Mouse (Mus musculus): ENCODE results near the gene Fastk. TPM values are rescaled to one million over a fixed set of nuclear protein-coding genes. Genes with fewer than 3 reads are reported as not detected.
A peak's percentile ranks its signal among the peaks of the same experiment; 100 is the strongest.

Gene Fastk
- total RNA-seq, 1 experiment from 2014 or later = 32.9 TPM

DNA sequence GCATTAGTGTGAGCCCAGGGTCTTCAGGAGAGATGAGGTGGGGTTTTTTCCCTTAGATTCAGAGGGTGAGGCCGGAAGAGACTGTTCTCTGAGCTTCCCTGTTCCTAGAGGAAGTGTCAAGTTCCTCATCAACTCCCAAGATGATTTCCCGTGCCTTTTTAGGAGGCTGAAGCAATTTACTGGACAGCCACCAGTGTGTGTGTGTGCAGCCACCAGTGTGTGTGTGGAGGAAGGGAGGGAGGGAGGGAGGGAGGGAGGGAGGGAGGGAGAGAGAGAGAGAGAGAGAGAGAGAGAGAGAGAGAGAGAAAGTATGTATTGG lies 8.9 kb upstream of the Fastk start:
- ATAC-seq (ENCODE audit: extremely low read depth, insufficient number of reproducible peaks, low FRiP score, poor library complexity, severe bottlenecking) = no peak

DNA sequence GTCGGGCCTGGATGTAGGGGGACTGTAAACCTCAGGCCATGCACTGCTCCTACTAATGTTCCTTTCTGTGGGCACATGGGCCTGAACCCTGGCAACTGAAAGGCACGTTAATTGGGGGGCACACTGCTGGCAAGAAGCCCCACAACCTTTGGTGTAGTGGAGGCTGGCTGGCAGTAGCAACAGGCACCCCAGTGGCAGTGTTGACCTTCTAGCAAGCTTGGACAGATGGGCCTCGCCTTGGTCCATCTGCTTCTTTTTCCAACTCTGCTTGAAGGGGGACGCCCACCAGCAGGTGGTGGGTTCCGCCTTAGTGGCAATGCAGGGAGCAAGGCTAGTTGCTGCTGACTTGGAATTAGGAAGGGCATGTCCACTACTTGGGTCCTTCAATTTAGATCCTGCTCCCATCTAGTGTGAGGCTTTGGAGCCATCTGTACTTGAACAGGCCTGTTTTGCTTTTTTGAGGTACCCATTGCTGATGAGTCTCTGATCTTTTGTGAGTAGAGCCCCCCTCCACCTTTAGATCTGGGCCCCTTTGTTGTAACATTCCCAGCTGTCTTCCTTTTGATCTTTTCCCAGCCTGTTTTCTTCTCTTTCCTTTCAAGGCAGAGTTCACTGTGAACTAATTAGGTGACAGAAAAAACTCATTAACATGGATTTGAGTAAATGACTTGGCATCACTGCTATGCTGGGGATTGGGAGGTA lies 8.3 kb upstream of the Fastk start:
- no peak for ATAC-seq (ENCODE audit: extremely low read depth, insufficient number of reproducible peaks, low FRiP score, poor library complexity, severe bottlenecking)

DNA sequence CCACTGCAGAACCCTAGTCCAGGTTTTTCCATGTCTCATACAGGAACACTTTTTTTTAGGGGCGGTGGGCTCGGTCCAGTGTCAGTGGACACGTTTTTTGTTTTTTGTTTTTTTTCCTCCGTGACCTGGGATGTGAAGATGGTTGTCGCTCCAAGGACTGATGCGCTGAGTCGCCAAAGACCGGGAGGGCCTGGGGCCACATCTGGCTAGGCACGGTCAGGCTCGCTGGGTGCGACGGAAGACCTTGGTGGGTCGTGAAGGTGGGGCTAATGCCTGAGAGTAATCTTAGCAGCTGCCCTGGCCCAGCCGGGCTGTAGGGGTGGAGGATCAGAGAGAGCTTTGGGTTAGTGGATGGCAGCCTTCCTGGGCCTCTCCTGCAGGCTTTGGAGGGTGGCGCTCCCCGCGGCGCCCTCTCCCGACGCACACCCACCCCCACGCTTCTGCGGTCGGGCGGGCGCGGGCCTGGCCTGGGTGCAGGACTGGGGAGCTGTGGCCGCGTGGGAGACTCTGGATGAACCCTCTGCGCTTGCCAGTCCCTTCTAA lies 7.7 kb upstream of the Fastk start:
- ATAC-seq (ENCODE audit: extremely low read depth, insufficient number of reproducible peaks, low FRiP score, poor library complexity, severe bottlenecking) = no peak

DNA sequence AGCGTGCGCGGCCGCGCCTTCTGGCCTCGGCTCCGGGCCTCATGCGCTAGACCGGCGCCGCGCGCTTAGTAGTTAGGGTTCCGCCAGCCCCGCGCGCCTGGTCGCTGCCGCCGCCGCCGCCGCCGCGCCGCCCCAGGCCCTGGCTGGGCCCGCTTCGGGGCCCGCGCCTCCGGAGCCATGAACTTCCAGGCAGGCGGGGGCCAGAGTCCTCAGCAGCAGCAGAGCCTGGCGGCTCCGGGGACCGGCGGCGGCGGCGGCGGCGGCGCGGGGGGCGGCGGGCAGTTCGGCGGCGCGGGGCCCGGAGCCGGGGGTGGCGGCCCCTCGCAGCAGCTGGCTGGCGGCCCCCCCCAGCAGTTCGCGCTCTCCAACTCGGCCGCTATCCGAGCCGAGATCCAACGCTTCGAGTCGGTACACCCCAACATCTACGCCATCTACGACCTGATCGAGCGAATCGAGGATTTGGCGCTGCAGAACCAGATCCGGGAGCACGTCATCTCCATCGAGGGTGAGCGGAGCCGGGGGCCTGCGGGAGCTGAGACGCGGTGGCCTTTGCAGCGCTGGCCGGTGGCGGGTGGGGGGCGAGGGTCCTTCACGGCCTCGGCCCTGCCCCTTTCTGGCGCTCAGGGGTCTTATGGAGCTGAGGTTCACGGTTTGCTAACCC lies 7.1 kb upstream of the Fastk start, which contains the start of gene Agap3:
Gene Agap3 (plus strand): TSS at position 148 of the 661 bp plus-strand sequence.
- ATAC-seq (ENCODE audit: extremely low read depth, insufficient number of reproducible peaks, low FRiP score, poor library complexity, severe bottlenecking) = no peak

DNA sequence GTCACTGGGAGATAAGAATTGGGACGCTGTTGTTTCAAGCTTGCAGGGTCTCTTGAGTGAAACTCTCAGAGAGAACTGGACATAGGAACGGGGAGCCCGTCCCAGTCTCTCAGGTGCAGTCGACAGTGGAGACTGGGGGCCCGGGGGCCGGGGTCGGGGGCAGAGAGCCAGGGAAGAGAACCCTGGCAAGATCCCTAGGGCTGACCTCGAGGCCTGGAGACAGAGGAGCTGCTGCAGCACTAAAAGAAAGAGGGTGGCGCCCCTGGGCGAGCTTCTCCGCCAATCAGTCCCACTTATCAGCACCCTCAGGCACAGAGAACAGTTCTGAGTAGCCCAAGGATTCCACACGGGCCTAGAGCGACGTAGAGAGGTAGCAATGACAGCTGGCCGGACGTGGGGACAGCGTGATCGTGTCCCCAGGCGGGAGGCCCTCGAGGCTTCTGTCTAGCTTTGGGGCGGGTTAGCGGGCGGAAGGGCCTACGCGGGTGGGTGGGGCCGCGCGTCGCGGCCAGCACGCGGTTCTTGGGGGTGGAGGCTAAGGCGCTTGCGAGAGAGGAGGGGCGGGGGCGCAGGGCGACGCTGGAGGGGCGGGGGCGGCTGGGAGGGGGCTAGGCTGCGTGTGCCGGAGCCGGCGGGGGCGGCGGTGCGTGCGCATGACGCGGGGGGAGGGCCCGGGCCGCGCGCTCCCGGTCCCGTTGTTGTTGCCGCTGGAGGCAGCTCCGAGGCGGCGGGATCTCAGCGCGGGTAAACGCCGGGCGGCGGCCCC lies 6.4 kb upstream of the Fastk start:
- peak; percentile 62 for ATAC-seq (ENCODE audit: extremely low read depth, insufficient number of reproducible peaks, low FRiP score, poor library complexity, severe bottlenecking)

DNA sequence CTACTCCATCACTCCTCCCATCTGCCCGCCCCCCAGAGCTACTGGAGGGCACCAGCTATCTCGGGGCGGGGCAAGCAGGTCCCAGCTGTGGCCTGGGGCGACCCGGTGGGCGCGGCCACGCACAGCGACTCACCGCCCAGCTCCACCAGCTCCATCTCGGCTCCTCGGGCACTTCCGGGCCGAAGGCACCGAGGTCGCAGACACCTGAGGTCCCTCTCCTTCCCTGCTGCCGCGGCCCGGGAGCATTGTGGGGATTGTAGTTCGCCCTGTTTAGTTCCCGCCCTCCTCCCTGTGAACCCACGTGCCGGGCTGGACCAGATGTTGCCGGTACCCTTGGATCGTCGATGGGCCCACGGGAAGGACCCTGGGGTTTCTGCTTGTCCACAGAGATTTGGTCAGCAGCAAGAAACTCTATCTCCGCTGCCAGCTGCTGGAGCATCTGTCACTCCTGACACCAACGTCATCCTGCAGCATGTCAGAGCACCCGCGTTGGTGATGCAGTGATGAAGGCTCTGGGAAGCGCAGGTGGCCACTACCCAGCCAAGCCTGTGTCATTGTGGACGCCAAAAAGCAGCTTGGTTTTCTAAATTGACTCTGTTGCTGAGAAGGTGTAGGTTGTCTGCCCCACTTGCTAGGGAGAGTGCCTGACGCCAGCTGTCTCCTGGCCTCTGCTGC lies 2.7 kb upstream of the Fastk start, which contains the start of gene Tmub1:
Gene Tmub1 (minus strand): TSS at position 231 of the 675 bp plus-strand sequence.
- ATAC-seq (ENCODE audit: extremely low read depth, insufficient number of reproducible peaks, low FRiP score, poor library complexity, severe bottlenecking) = peak; percentile 62

DNA sequence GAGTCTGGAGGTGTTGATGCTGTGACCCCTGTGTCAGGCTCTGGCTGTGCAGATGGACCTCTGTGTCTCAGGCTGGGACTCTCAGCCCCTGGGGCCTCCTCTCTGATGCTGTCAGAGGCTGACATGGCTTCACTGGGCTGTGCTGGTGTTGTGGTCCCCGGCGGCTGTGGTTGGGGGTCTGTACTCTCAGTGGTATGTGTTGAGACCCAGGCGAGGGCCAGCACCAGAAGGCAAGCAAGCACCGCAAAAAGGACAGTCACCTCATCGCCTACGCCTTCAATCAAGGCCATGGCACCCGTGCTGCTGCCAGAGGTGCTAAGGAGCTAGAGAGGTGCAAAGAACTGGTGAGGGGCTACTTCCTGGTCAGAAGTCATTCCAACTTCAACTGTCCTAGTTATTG lies 1.5 kb upstream of the Fastk start:
- no peak for ATAC-seq (ENCODE audit: extremely low read depth, insufficient number of reproducible peaks, low FRiP score, poor library complexity, severe bottlenecking)

DNA sequence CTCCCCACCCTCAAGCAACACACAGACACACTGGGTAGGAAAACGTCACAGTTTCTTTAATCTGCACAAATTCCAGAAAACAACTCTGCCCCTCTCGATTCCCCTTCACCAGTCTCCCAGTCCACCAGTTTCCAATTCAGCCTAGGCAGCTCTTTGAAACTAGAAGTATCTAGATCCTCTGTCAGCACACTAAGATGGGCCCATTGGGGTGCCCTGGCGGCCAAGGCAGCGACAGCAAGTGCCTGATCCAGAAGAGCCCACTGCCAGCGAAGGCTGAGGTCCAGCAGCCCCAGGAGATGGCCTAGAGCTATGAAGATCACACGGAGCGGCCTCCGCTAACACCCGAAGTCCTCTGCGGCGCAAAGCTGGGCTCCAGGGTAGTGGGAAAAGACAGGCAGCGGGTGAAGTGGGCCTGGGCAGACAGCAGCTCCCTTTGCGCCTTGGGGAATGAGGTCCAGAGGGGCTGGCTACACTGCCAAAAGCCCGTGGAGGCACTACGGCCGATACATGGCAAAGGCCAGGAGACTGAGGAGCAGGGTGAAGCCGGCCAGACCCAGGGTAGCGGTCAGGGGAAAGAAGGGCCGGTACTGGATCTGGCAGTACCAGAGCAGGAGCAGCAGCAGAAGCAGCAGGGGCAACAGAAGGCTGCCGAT lies 467 bp upstream of the Fastk start:
- ATAC-seq (ENCODE audit: extremely low read depth, insufficient number of reproducible peaks, low FRiP score, poor library complexity, severe bottlenecking) = no peak

DNA sequence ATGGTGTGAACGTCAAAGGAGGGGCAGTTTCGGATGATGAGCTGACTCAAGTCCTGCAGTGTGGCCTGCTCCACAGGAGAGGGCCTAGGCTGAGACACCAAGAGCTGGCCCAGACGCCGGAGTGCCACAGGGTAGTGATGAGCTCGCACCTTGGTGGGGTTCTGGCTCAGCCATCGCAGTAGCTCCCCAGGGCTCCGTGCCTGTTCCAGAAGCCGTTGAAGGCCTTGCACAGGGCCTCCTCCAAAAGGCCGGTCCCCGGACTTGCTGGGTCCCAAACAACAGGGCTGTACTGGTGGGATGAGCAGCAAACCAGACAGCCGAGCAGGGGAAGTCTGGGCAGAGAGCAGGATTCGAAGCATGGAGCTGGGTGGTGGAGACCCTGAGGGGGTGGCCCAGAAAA lies 1.2 kb downstream of the Fastk start:
- no peak for ATAC-seq (ENCODE audit: extremely low read depth, insufficient number of reproducible peaks, low FRiP score, poor library complexity, severe bottlenecking)

DNA sequence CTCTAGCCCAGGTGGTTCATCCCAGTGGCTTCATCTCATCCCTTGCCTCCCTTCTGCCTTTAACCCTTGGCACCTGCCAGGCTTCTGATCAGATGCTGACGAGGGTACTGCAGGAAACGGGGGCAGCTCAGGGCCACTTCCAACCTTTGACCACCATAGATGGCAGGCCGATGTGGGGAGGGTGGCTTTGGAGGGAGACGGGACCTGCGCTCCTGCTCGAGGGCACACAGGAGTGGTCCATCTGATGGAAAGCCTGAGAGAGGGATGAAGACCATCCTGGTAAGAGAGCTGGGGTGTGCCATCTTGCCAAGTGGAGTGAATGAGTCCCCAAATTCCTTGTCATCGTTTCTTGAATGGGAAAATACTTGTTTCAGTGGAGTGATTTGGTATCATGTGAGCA lies 1.9 kb downstream of the Fastk start:
- no peak for ATAC-seq (ENCODE audit: extremely low read depth, insufficient number of reproducible peaks, low FRiP score, poor library complexity, severe bottlenecking)

DNA sequence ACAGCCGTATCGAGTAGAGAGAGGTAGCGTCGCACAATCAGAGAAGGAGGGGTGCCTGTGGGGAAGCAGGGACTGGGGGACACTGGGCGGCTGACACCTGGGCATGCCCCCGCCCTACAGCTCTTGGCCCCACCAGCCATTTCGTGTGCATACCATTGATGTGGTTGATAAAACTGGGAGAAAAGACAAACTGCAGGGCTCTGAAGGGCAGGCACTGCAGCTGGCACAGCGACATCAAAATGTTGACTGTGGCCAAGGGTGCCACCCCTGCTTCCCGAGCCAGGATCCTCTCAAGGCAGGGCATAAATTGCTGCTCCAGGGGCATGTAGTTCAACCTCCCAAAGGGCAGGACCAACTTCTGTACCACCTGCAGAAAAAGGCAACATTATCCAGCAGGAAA lies 3.1 kb downstream of the Fastk start:
- no peak for ATAC-seq (ENCODE audit: extremely low read depth, insufficient number of reproducible peaks, low FRiP score, poor library complexity, severe bottlenecking)

DNA sequence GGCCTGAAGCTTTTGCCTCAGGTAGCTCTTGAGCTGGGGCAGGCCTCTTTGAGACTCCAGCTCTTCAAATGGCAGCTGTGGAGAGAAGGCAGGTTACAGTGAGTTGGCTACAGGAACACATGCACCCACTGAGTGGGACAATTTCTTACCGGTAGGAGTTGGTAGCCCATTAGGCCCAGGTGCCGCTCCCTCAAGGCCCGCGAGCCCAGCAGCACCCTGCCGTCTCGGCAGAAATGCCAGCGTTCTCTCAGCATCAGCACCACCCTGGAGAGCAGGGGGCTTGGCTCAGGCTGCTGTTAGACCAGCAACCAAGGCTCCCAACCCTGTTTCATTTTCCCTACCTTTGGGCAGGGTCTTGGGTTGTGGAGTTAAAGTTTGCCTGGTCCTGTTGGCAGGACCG lies 3.9 kb downstream of the Fastk start:
- no peak for ATAC-seq (ENCODE audit: extremely low read depth, insufficient number of reproducible peaks, low FRiP score, poor library complexity, severe bottlenecking)

DNA sequence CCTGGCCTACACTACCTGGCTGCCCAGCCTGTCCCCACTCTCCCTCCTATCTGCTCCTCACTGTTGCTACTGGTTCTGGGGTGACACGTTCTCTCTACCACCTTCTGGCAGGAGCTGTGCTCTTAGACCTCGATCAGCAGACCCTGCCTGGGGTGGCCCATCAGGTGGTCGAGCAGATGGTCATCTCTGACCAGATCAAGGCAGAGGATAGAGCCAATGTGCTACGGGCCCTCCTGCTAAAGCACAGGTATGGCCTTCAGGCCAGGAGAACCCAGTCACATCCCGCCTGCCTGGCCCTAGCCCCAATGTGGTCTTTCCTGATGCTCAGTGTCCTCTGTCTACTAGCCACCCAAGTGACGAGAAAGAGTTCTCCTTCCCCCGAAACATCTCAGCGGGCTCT lies 11.1 kb downstream of the Fastk start:
- no peak for ATAC-seq (ENCODE audit: extremely low read depth, insufficient number of reproducible peaks, low FRiP score, poor library complexity, severe bottlenecking)

DNA sequence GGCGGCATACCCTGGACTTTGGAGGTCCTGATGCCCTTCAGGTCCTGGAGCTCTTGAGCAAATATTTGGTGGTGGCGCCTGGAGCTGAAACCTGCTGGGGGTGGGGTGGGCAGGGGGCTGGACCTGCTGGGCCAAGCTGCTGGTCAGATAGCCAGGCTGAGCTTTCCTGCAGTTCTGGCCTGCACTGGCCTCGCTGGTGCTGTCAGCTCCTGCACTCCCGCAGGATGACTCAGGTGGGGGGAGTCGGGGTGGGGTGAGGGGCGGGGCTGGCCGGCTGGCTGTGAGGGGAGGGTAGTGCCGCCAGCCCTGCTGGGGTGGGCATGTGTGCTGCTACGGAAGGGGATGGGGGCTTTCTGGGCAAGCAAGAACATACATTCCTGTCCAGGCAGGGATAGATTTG lies 16.5 kb downstream of the Fastk start:
- no peak for ATAC-seq (ENCODE audit: extremely low read depth, insufficient number of reproducible peaks, low FRiP score, poor library complexity, severe bottlenecking)

DNA sequence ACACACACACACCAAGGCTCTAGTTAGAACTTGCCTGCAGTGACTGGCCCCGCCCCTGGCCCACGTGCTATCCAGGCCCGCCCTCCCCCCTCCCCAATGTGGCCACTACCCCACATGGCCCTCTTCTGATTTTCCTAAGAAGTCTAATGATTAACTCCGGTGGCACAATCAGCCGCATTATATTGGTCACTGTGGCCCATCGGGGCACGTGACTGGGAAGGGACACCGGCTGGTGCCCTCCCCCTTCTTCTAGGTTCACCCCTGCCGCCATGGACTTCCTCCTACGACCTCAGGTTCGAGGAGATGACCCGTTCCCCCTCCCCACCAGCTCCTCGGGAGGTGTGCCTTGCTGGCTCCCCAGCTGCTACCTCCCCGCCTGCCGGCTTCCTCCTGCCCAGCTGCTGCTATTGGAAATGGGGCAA lies 17.1 kb downstream of the Fastk start:
- ATAC-seq (ENCODE audit: extremely low read depth, insufficient number of reproducible peaks, low FRiP score, poor library complexity, severe bottlenecking) = no peak

DNA sequence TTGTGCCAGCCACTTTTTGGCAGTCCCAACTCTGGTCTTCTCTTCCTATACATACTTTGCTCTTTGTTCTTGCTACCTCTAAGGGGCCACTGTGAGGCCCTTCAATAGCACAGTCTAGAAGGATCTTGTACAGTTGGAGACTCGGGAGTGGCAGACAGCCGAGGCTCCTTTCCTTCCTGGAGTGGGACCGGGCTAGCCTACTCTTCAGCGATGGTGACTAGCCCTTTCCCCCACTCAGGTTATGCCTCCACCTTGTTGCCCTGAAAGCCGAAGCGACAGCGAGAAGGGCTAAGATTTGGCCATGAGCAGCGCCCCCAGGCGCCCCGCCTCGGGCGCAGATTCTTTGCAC lies 17.8 kb downstream of the Fastk start:
- no peak for ATAC-seq (ENCODE audit: extremely low read depth, insufficient number of reproducible peaks, low FRiP score, poor library complexity, severe bottlenecking)

DNA sequence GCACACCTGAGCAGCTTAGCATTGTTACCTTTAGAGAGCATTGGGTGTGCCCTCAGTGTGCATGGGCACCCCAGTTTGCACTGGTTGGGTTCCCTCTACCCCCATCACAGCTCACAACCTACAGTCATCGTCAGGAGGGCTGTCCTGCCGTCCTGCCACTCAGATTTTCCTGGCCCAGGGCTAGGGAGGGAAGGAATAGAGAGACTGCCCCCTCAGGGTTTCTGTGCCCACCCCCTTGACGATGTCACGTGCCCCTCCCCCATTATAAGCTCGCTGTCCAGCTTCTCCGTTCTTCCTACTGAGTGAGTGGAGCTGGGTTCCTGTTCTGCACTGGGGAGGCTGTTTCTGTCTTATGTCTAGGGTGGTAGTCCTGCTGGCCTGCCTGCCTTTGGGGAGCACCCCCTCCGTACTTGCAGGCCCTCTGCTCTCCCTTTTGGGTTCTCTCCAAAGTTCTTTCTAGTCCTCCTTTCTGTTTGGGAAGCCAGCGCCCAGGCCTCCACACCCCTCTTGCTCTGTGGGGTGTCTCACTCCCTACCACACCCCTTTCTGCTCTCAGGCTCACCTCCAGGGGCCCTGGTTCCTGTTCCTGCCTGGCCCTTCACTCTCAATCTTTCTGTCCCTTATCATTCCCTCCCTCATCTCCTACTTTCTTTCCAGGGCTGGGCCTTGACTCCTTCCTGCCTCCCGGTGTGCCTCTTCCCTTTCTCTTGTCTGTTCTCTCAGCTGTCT lies 18.4 kb downstream of the Fastk start:
- ATAC-seq (ENCODE audit: extremely low read depth, insufficient number of reproducible peaks, low FRiP score, poor library complexity, severe bottlenecking) = no peak

DNA sequence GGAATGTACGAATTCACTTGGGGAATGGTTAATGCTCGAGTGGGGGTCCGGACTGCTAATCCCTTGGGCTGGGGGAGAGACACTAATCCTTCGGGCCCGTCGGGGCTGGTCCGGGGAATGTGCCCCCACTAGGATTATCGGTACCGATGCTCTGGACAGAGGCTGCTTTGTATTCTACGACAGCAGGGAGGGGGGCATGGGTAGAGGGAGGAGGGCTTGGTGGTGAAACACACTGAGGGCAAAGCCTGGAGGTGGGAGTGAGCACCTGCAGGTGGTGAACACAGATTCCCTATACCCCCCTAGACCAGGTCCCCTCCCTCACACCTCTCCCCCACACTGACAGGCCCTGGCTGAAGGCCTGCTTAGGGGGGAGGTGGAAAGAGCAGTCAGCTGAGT lies 19.1 kb downstream of the Fastk start:
- no peak for ATAC-seq (ENCODE audit: extremely low read depth, insufficient number of reproducible peaks, low FRiP score, poor library complexity, severe bottlenecking)
